Mouse (Mus musculus) embryonic facial prominence, embryonic 14.5 days (tissue): ENCODE results near the gene Defb30. TPM values are rescaled to one million over a fixed set of nuclear protein-coding genes. Genes with fewer than 3 reads are reported as not detected.

Experiments used
- ATAC-seq: fragments of 200-750 bp; cut with Nextera tagmentation; 2 replicates; pipeline ENCODE4 v1.8.0; 2017; ENCODE audit warnings: low read depth, moderate number of reproducible peaks, moderate TSS enrichment
- DNase-seq: peaks from one replicate; pipeline ENCODE4 v3.0.0-alpha.2; 2015; ENCODE audit warnings: low spot score
- H3K27ac ChIP-seq: fragments of 300-500 bp; sonication (generic); replicated peaks from 2 replicates; pipeline ENCODE4 v1.5.1; 2014; ENCODE audit warnings: low read depth, mild to moderate bottlenecking, low read length, moderate library complexity
- H3K27me3 ChIP-seq: fragments of 300-500 bp; sonication (generic); replicated peaks from 2 replicates; pipeline ENCODE4 v1.6.1; 2014; ENCODE audit warnings: low read length; ENCODE audit not compliant: control insufficient read depth, insufficient read depth
- H3K36me3 ChIP-seq: fragments of 300-500 bp; sonication (generic); 2 replicates; pipeline ENCODE4 v1.6.1; 2014; ENCODE audit warnings: low read length, mixed read lengths; ENCODE audit not compliant: control insufficient read depth, insufficient read depth
- H3K4me1 ChIP-seq: fragments of 300-500 bp; sonication (generic); 2 replicates; pipeline ENCODE4 v1.6.1; 2014; ENCODE audit warnings: antibody characterized with exemption, low read length; ENCODE audit not compliant: control insufficient read depth, insufficient read depth
- H3K4me2 ChIP-seq: fragments of 300-500 bp; sonication (generic); 2 replicates; pipeline ENCODE4 v1.6.1; 2014; ENCODE audit warnings: low read depth, mild to moderate bottlenecking, low read length, moderate library complexity, mixed read lengths
- H3K4me3 ChIP-seq: fragments of 300-500 bp; sonication (generic); 2 replicates; pipeline ENCODE4 v1.5.1; 2014; ENCODE audit warnings: low read depth, mild to moderate bottlenecking, low read length
- H3K9ac ChIP-seq: fragments of 300-500 bp; sonication (generic); 2 replicates; pipeline ENCODE4 v1.6.1; 2014; ENCODE audit warnings: low read depth, mild to moderate bottlenecking, low read length, moderate library complexity, mixed read lengths
- H3K9me3 ChIP-seq: fragments of 300-500 bp; sonication (generic); 2 replicates; pipeline ENCODE4 v1.6.1; 2016; ENCODE audit warnings: low read length; ENCODE audit not compliant: control insufficient read depth
- WGBS: fragments of 180-500 bp; shearing (Covaris S2); extraction: QIAGEN DNeasy Blood & Tissue Kit; methylation state at CpG from one replicate; pipeline ENCODE4 v1.1.7; 2014; 5-methylcytosine and 5-hydroxymethylcytosine counted together
- polyA plus RNA-seq: library from polyadenylated mRNA; unstranded; fragments of >200 nt; fragmentation: Nextera tagmentation; extraction: Ambion mirVana; gene quantifications from 2 replicates; pipeline ENCODE4 v1.2.1, GENCODE M21; 2014

The Defb30 gene
- polyA plus RNA-seq, 1 experiment from 2014 or later, result not detected

- H3K4me3 ChIP-seq, result no peak overlapping the region
- H3K36me3 ChIP-seq, result no peaks in the 10 kb centered on the region
- no peak overlapping the region for H3K4me2 ChIP-seq
- 0 out of 2 replicates have a peak, but pooled peaks cover 2% of the 10 kb centered on the region for H3K4me1 ChIP-seq
- DNase-seq, result no peak
- 64% methylated on average over 7 of the region's 7 CpGs for WGBS
- H3K9ac ChIP-seq, result no peak overlapping the region
- H3K27ac ChIP-seq, result no peak overlapping the region
- no peaks in the 10 kb centered on the region for H3K9me3 ChIP-seq
- no peaks in the 10 kb centered on the region for H3K27me3 ChIP-seq
- no peak for ATAC-seq
Measured at GRCm38 (mm10) chr14:62991849-62992510, 57.8 kb downstream of the Defb30 start.

GRCm38 (mm10) chr14:62991271-62991670 is 58.5 kb downstream of the Defb30 start:
- H3K4me2 ChIP-seq, result no peak overlapping the region
- DNase-seq (no peak), ATAC-seq (no peak)
- WGBS, result 67% methylated on average over 3 of the region's 3 CpGs
- H3K36me3 ChIP-seq, result no peaks in the 10 kb centered on the region
- 0 out of 2 replicates have a peak, but pooled peaks cover 2% of the 10 kb centered on the region for H3K4me1 ChIP-seq
- no peak overlapping the region for H3K9ac ChIP-seq
- no peaks in the 10 kb centered on the region for H3K27me3 ChIP-seq
- no peak overlapping the region for H3K4me3 ChIP-seq
- no peak overlapping the region for H3K27ac ChIP-seq
- no peaks in the 10 kb centered on the region for H3K9me3 ChIP-seq

GRCm38 (mm10) chr14:62984410-62984809 is 65.3 kb downstream of the Defb30 start, which contains the start of gene Defb48:
Defb48 (minus strand) TSS chr14:62984510.
- no peaks in the 10 kb centered on the region for H3K36me3 ChIP-seq
- H3K4me1 ChIP-seq, result no peaks in the 10 kb centered on the region
- no peak within 1 kb of the TSS for H3K4me3 ChIP-seq
- no peak within 1 kb of the TSS for H3K27ac ChIP-seq
- no peaks in the 10 kb centered on the region for H3K27me3 ChIP-seq
- H3K9ac ChIP-seq, result no peak within 1 kb of the TSS
- ATAC-seq (no peak), DNase-seq (no peak)
- 71% methylated on average over 1 of the region's 1 CpGs for WGBS
- no peak within 1 kb of the TSS for H3K4me2 ChIP-seq
- H3K9me3 ChIP-seq, result no peaks in the 10 kb centered on the region

Other genes with a start within 250 kb of the Defb30 start
- gene Wdfy2, start 212.3 kb downstream of the Defb30 start, polyA plus RNA-seq, result 11.6 and 13.7 TPM in 2 replicates
- gene Defb48, start 65.5 kb downstream of the Defb30 start, polyA plus RNA-seq, result not detected in 2 replicates
- gene Defb47, start 51.9 kb downstream of the Defb30 start, polyA plus RNA-seq, result not detected in 2 replicates
- not detected in 2 replicates for gene Defb43, start 38.2 kb downstream of the Defb30 start, polyA plus RNA-seq
- gene Defb42, start 3.0 kb downstream of the Defb30 start, polyA plus RNA-seq, result 0.47 TPM in 1 of 2 replicates, not detected in the other